Mouse (Mus musculus): ENCODE results near the gene Rdh12. TPM values are rescaled to one million over a fixed set of nuclear protein-coding genes. Genes with fewer than 3 reads are reported as not detected.
"Not testable (repeated sequence)": the region's sequence is repeated elsewhere in the genome, so short reads cannot be mapped to it uniquely, and the experiment has no call there.

Gene Rdh12
- polyA plus RNA-seq (2016; fragmentation: Nextera tagmentation; extraction: Ambion mirVana) = 1.0 and 2.6 TPM in 2 replicates

DNA sequence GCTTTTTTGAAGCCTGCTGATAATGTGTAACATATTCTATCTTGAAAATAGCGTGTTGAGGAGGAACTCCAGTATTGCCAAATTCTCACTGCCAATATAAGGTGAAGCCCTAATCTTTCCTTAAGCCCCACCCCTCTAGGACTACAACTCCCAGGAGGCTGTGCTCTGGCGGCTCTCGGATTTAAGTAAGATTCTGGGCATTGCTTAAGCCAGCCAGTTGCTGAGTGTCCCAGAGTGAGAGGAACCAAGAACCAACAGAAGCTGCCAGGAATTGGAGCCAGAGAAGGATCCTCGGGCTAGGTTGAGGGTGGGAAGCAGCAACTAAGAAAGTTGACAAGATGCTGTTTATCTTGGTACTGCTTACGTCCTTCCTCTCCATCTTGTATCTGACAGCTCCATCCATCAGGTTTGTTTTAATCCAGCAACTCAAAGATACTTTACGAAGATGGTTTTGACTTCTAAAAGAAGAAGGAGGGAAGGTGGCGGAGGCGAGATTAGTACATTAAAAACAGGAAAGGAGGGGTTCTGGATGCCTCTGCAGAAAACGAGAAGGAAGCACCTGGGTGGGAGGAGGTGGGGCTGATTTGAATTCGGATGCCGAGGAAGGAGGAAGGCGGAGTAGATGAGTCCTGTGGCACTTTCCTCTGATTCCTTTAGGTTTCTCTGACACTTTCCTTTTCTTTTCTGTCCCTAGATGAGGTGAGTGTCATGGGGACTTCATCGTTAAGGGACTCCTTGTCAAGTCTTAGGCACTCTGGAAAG is at the start of gene Rdh12:
Gene Rdh12, plus strand, starts transcription at position 212 of the 762 bp plus-strand sequence.
- Histone ChIP-seq H3K27me3 (ENCODE audit: poor library complexity, severe bottlenecking) (no peaks in the 10 kb centered on the region), H3K9me3 (no peaks in the 10 kb centered on the region), H3K27ac (no peak within 1 kb of the TSS), H3K4me3 (peak within 1 kb of the TSS; percentile 57), H3K36me3 (replicated peaks) (no peaks in the 10 kb centered on the region), H3K4me1 (peaks cover 10% of the 10 kb centered on the region; the same call in 1 of the 2 replicates)
- DNase-seq (ENCODE audit: extremely low spot score, low spot score) = no peak
- WGBS = 7% methylated on average over 13 of the region's 13 CpGs

DNA sequence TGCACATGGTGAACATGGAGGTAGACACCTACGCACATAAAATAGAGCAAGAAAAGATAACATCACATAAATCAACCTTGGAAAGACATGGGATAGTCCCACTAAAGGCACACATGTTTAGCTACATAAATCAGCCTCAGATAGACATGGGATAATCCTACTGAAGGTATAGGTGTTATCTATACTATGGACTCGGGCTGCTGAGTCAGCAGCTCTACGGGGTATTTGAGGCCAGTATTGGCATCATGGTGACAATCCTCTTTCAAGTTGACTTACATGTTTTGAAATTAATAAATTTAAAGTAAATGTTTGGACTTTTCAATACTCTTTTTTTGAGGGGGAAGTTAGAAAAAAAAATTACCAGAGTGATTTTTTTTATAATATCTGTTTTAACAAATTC is 45.8 kb upstream of the Rdh12 start:
- DNase-seq (ENCODE audit: extremely low spot score, low spot score) = no peak
- Histone ChIP-seq H3K4me1 (no peaks in the 10 kb centered on the region), H3K9me3 (no peaks in the 10 kb centered on the region), H3K27ac (no peak overlapping the region), H3K4me3 (no peak overlapping the region), H3K27me3 (ENCODE audit: poor library complexity, severe bottlenecking) (no peaks in the 10 kb centered on the region), H3K36me3 (replicated peaks) (peaks cover 78% of the 10 kb centered on the region)
- WGBS = 94% methylated on average over 3 of the region's 3 CpGs

DNA sequence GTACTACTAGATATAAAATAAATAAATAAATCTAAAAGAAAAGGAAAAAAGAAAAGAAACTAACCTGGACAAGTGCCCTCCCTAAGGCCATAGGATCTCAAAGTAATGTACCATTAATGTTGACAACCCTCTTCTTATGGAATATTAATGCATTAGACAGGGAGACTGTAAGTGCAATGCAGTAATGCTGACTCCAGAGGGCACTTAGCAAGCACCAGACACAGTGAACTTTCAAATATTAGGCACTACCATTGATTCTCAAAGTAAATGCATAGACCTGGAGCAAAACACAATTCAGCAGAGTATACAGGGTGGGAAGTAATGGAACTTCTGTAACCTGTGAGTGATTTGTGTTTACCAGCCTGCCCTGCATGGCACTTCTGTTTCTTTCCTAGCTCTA is 39.5 kb upstream of the Rdh12 start:
- Histone ChIP-seq H3K27ac (no peak overlapping the region), H3K4me1 (peaks cover 22% of the 10 kb centered on the region), H3K9me3 (no peaks in the 10 kb centered on the region), H3K27me3 (ENCODE audit: poor library complexity, severe bottlenecking) (no peaks in the 10 kb centered on the region), H3K36me3 (replicated peaks) (peaks cover 18% of the 10 kb centered on the region), H3K4me3 (no peak overlapping the region)
- no peak for DNase-seq (ENCODE audit: extremely low spot score, low spot score)

DNA sequence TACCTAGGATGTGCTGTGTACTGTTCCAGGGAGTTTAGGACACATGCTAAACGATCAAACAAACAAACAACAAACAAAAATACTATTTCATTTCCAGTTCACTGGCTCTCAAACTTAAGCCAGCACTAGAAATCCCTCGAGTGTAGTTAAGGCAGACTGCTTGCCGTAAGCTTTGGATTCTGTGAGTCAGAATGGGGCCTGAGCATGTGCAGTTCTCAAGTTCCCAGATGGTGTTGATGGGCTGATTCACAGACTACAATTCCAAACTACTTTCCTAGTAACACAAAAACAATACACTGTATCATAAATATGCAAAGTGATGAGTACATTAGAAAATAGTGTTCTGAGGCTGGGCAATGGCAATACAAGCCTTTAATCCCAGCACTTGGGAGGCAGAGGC is 38.3 kb upstream of the Rdh12 start:
- DNase-seq (ENCODE audit: extremely low spot score, low spot score) = no peak
- no peaks in the 10 kb centered on the region for H3K27me3 ChIP-seq (ENCODE audit: poor library complexity, severe bottlenecking)
- no peak overlapping the region for H3K4me3 ChIP-seq
- 87% methylated on average over 3 of the region's 3 CpGs for WGBS
- peaks cover 22% of the 10 kb centered on the region for H3K4me1 ChIP-seq
- no peak overlapping the region for H3K27ac ChIP-seq
- H3K9me3 ChIP-seq = no peaks in the 10 kb centered on the region
- H3K36me3 ChIP-seq (replicated peaks) = peaks cover 17% of the 10 kb centered on the region

DNA sequence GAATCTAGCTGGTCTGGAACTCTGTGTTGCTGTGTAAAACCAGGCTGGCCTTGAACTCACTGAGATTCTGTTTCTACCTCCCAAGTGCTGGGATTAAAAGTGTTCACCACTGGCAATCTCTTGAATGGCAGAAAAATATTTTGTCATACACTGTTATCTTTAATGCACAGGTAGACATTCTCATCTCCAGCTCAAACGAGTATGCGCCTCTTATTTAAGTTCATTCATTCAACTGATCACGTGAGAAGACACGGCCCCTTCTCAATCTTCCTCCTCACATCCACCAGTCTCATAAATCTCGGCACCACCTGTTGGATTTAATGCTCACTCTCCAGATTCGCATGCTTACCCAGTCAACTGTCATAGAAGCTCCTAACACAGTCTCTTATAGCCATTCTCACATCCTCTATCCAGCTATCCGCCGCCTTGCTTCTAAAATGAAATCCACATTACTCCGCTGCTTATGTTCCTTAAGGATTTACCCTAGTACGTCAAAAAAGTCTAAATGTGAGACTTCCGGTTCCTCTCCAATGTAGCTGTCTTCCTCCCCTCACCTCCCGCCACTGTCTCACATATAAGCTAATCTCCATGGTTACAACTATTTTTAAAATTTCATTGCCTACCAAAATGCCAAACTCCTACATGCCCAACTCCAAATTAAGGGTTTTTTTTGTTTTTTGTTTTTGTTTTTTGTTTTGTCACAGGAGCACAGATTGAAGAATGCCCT is 37.3 kb upstream of the Rdh12 start:
- Histone ChIP-seq H3K27ac (no peak overlapping the region), H3K4me1 (peaks cover 22% of the 10 kb centered on the region), H3K27me3 (ENCODE audit: poor library complexity, severe bottlenecking) (no peaks in the 10 kb centered on the region), H3K4me3 (peak overlapping the region; percentile 98), H3K36me3 (replicated peaks) (peaks cover 22% of the 10 kb centered on the region), H3K9me3 (no peaks in the 10 kb centered on the region)
- WGBS = 45% methylated on average over 12 of the region's 12 CpGs
- no peak for DNase-seq (ENCODE audit: extremely low spot score, low spot score)

DNA sequence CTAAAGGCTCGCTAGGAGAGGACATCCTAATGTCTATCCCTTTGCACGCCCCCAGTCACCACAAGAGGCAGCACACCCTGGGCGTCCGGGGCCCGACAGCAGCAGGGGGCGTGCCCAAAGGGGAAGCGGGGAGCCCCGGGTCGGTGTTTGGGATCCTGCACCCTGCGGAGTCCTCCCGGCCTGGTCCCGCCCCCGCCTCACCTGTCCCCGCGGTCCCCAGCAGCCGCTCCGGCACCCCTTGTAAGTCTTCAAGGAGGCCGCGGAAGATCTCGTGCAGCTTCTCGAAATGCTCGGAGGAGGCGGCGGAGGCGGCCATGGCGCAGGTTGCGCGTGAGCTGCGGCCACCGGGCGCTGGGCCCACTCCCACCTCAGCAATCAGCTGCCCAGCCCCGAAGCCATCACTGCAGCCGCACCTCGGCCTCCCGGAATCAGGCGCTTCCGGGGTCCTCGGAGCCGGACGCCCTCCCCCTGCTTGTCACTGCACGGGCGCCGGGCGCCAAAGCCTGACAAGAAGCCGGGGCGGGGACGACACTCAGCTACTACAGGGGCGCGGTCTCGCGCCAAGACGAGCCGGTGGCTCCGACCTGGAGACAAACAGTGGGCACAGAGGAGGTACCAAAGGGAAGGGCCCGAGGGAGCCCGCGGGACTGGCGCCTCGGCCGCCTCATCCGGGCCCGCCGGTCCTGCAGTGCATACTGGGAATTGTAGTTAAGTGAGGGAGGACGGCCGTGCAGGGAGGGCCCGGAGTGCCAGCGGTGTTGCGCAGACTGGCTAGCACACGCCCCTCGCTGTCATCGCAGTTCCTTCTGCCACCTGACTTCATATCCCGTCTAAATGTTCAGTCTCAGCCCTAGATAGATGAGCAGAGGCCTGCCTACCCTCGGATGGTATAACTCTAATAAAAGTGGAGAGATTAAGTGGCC is 36.4 kb upstream of the Rdh12 start, which contains the start of gene Vti1b:
Gene Vti1b, minus strand, starts transcription at position 649 of the 923 bp plus-strand sequence.
- DNase-seq (ENCODE audit: extremely low spot score, low spot score) = peak; percentile 89
- Histone ChIP-seq H3K27me3 (ENCODE audit: poor library complexity, severe bottlenecking) (no peaks in the 10 kb centered on the region), H3K27ac (peak within 1 kb of the TSS; percentile 99), H3K4me3 (peak within 1 kb of the TSS; percentile 98), H3K9me3 (no peaks in the 10 kb centered on the region), H3K4me1 (peaks cover 22% of the 10 kb centered on the region), H3K36me3 (replicated peaks) (peaks cover 30% of the 10 kb centered on the region)
- WGBS = under 1% methylated on average over 73 of the region's 73 CpGs

DNA sequence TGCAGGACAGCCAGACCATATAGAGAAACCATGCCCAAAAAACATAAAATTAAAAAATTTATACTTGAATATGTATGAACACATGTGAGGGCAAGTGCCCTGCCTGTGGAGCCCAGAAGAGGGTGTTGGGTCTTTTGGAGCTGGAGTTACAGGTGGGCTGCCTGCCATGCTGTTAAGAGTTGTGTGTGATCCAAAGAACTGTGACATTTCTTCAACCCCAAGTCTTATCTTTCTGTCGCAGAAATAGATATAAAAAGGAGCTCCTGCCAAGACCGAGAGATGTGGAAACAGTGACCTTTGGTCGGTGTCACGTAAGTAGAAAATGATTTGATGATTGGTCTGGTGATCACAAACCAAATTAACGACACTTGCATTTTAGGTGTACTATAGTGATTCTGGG is 35.0 kb upstream of the Rdh12 start:
- Histone ChIP-seq H3K9me3 (no peaks in the 10 kb centered on the region), H3K36me3 (replicated peaks) (peaks cover 36% of the 10 kb centered on the region), H3K27ac (no peak overlapping the region), H3K27me3 (ENCODE audit: poor library complexity, severe bottlenecking) (no peaks in the 10 kb centered on the region), H3K4me1 (peaks cover 22% of the 10 kb centered on the region), H3K4me3 (no peak overlapping the region)
- no peak for DNase-seq (ENCODE audit: extremely low spot score, low spot score)
- WGBS = 92% methylated on average over 5 of the region's 5 CpGs

DNA sequence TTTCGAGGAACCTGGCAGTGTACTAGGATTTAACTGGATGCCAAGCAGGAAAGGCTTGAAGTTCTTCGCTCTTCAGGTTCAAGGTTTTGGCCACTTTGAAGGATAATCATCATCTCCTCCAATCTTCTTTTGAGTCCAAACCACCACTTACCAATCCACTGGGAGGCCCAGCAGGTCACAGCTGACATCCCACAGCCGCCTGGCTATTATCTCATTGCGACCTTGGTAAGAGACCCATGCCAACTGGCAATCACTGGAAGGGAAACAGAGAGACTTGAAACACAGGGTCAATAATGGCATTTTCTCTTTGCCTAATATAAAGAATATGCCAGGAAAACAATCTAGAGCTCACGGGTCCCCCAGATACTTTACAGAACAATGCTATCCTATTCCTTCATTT is 32.7 kb upstream of the Rdh12 start:
- WGBS = 95% methylated on average over 5 of the region's 5 CpGs
- peaks cover 15% of the 10 kb centered on the region for H3K4me1 ChIP-seq
- no peak overlapping the region for H3K4me3 ChIP-seq
- H3K36me3 ChIP-seq (replicated peaks) = peaks cover 51% of the 10 kb centered on the region
- no peaks in the 10 kb centered on the region for H3K27me3 ChIP-seq (ENCODE audit: poor library complexity, severe bottlenecking)
- no peak for DNase-seq (ENCODE audit: extremely low spot score, low spot score)
- H3K9me3 ChIP-seq = no peaks in the 10 kb centered on the region
- H3K27ac ChIP-seq = no peak overlapping the region

DNA sequence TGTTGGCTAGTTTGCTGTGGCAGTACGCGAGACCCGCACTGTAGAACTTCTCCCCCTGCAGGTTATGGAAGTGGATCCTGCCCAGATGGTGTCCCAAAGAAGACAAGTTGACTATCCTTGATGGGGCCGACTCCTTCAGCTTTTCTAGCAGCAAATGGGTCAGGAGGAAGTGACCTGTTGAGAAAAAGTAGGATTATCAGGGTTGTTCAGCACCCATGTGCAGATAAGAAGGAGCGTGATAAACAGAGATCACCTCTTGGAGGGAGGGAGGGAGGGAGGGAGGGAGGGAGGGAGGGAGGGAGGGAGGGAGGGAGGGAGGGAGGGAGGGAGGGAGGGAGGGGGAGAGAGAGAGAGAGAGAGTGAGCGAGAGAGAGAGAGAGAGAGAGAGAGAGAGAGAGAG is 23.6 kb upstream of the Rdh12 start:
- WGBS = 91% methylated on average over 5 of the region's 6 CpGs

DNA sequence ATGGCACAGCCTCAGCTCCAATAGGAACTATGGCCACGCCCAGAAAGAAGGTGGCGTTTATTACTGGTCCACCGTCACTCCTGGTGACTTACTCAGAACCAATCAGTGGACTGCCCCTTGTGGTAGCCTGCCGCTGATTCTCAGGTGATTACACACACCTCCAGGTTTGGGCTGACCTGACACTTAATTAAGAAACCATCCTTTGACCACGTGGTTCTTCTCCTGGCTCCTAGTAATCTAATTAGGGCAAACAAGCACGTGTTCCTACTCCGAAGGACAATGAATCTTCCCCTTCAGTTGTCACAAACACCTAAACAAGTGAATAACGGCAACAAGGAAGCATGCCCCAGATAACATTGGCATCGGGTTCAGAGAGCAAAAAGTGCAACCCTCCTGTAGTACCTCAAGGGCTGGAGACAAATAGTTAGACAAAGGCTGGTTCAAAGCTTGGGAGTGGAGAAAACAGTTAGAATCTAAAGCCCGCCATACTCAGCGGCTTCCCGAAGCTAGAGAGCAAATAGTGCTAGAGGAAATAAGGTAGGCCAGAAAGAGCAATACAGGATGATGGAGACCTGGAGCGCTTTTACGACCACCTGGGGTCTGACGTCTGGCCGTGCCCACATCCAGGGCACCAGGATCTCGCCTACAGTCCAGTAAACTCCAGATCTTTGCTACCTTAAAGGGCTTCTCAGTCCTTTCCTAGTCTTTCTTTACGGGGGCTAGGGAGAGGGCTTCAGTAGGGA is 17.6 kb upstream of the Rdh12 start:
- Histone ChIP-seq H3K36me3 (replicated peaks) (peaks cover 24% of the 10 kb centered on the region), H3K4me1 (peaks cover 15% of the 10 kb centered on the region), H3K27me3 (ENCODE audit: poor library complexity, severe bottlenecking) (no peaks in the 10 kb centered on the region), H3K27ac (peak overlapping the region; percentile 84), H3K9me3 (no peaks in the 10 kb centered on the region), H3K4me3 (peak overlapping the region; percentile 70)
- peak; percentile 68 for DNase-seq (ENCODE audit: extremely low spot score, low spot score)
- under 1% methylated on average over 18 of the region's 18 CpGs for WGBS

More for the DNA sequence above, 23.6 kb upstream of the Rdh12 start:
- H3K27ac ChIP-seq; DNase-seq (ENCODE audit: extremely low spot score, low spot score); H3K9me3 ChIP-seq; H3K4me3 ChIP-seq; H3K27me3 ChIP-seq (ENCODE audit: poor library complexity, severe bottlenecking); H3K4me1 ChIP-seq: not testable (repeated sequence)
- peaks cover 83% of the 10 kb centered on the region for H3K36me3 ChIP-seq (replicated peaks)

DNA sequence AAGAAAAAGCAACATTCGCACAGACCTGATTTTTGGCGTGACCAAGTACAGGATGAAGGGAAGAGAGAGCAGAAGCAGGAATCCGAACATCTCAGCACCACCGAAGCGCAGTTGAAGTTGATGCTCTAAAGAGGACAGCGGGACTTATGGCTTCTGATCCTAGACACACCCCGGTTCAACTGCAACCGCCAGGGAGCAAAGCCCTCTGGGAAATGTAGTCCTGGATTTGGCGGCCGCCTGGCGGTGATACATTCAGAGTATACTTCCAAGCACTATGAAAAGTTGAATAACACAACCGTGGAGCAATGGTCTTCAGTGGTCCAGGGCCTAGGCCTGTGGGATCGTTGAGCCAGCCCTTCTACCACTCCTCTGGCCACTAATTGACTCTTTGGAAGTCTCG is 17.0 kb upstream of the Rdh12 start:
- Histone ChIP-seq H3K36me3 (replicated peaks) (peaks cover 18% of the 10 kb centered on the region), H3K4me3 (peak overlapping the region; percentile 70), H3K27me3 (ENCODE audit: poor library complexity, severe bottlenecking) (no peaks in the 10 kb centered on the region), H3K27ac (peak overlapping the region; percentile 84), H3K4me1 (peaks cover 15% of the 10 kb centered on the region), H3K9me3 (no peaks in the 10 kb centered on the region)
- 4% methylated on average over 14 of the region's 14 CpGs for WGBS
- DNase-seq (ENCODE audit: extremely low spot score, low spot score) = peak; percentile 83

DNA sequence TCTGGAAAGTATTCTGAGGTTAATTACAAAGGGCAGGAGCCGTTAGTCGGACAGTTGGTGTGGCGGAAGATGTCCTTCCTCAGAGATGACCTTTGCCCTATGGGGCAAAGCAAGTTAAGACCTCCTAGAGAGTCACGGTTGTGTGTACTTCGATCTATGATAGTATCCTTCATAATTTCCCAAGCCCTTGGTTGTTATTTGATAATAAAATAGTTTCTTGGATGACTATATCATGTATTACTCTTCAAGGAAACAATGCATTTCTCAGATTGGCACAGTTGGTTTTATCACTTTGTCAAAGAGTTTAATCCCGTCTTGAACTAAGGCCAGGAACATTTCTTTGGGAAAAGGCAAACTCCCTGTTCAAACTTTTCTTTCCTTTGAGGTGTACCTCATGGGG is 16.5 kb upstream of the Rdh12 start, which contains the start of gene Rdh11:
Gene Rdh11, minus strand, starts transcription at position 101 of the 400 bp plus-strand sequence.
- H3K36me3 ChIP-seq (replicated peaks) = peaks cover 13% of the 10 kb centered on the region
- H3K27me3 ChIP-seq (ENCODE audit: poor library complexity, severe bottlenecking) = no peaks in the 10 kb centered on the region
- no peak for DNase-seq (ENCODE audit: extremely low spot score, low spot score)
- peak within 1 kb of the TSS; percentile 70 for H3K4me3 ChIP-seq
- H3K4me1 ChIP-seq = peaks cover 15% of the 10 kb centered on the region
- 58% methylated on average over 6 of the region's 6 CpGs for WGBS
- H3K27ac ChIP-seq = peak within 1 kb of the TSS; percentile 84
- H3K9me3 ChIP-seq = no peaks in the 10 kb centered on the region
